Mouse (Mus musculus) E14TG2a.4 (cell line): ENCODE measurements around the gene Pole.

Experiments used
- CTCF ChIP-seq: conservative IDR thresholded peaks from 2 replicates; pipeline ENCODE4 v1.5.1; 2014; ENCODE audit warnings: low read length
- NANOG ChIP-seq: IDR thresholded peaks from 2 replicates; pipeline ENCODE4 v1.6.1; 2014; ENCODE audit warnings: borderline replicate concordance, low read length, mixed read lengths

GRCm38 (mm10) chr5:110296637-110297036 lies 10.5 kb downstream of the Pole start:
- TF ChIP-seq CTCF: no peak
- TF ChIP-seq NANOG: no peak
